ENCODE assay signal across 7 mouse cellular contexts in the genomic region with DNA sequence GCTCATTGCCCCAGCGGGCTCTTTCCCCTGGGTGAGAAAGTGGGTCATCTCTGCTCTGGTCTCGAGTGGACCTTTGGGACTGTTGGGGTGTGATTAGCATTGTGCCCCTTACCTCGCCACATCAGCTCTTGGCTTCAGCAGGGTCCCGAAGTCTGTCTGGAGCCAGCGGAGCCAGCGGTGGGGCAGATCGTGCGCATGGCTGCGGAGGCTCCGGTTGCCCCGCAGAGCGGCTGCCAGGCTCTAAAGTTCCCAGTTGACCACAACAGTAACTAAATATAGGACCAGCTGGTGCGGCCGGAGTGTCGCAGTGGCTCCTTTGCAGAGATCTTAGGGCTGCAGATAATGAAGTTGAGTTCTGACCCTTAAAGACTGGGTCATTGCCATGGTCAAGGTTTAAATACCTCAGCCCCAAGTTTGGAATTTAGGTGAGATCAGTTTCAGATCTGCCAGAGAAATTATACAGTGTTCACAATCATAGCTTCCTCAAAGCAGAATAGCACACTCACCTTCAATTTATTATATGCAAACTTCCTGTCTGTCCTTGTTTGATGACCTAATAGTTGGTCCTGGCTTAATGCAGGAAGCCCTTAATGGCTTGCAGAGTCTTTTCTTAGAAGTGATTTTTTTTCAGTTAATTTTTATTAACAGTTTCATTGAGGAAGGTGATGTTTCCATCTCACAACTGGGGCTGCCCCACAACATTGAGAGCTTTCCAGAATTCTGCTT. TPM values are rescaled to one million over a fixed set of nuclear protein-coding genes. Genes with fewer than 3 reads are reported as not detected.
DNase-seq lines count a peak whose midpoint lies in the region; ATAC-seq and TF ChIP-seq lines count a peak whose summit lies in the region.

No protein-coding gene starts in this region.

- H3K36me3 ChIP-seq in ES-E14 (ENCODE audit: control insufficient read depth, insufficient read depth, low read length, poor library complexity, severe bottlenecking) = no peaks in the 10 kb centered on the region
- H3K36me3 ChIP-seq in intestine, embryonic 15.5 days = no peaks in the 10 kb centered on the region
- H3K36me3 ChIP-seq in neural tube, embryonic 14.5 days (ENCODE audit: control insufficient read depth, insufficient read depth, low read length) = no peaks in the 10 kb centered on the region

- ATAC-seq in intestine, embryonic 15.5 days = no peak
- ATAC-seq in neural tube, embryonic 14.5 days (ENCODE audit: low read depth) = peak; percentile 6; the same call in 1 of the 2 replicates

- no peaks in the 10 kb centered on the region for H3K27me3 ChIP-seq in intestine, embryonic 15.5 days (replicated peaks)
- no peaks in the 10 kb centered on the region for H3K27me3 ChIP-seq in neural tube, embryonic 14.5 days (ENCODE audit: control insufficient read depth, insufficient read depth, low read length)

- no peaks in the 10 kb centered on the region for H3K9me3 ChIP-seq in ES-E14 (ENCODE audit: control insufficient read depth, insufficient read depth, low read depth, low read length)
- H3K9me3 ChIP-seq in intestine, embryonic 15.5 days = no peaks in the 10 kb centered on the region
- H3K9me3 ChIP-seq in neural tube, embryonic 14.5 days (ENCODE audit: control insufficient read depth, low read length) = no peaks in the 10 kb centered on the region

- peak overlapping the region; percentile 74 for H3K9ac ChIP-seq in ES-E14 (ENCODE audit: insufficient read depth, low read depth, low read length, poor library complexity, severe bottlenecking)
- H3K9ac ChIP-seq in intestine, embryonic 15.5 days = peak overlapping the region; percentile 66
- H3K9ac ChIP-seq in neural tube, embryonic 14.5 days (replicated peaks; ENCODE audit: low read depth, low read length) = peak overlapping the region; percentile 68

- DNase-seq in A20 (ENCODE audit: low read depth, low spot score) = peak; percentile 14
- no peak for DNase-seq in ES-E14 (ENCODE audit: low read depth, low spot score)
- peak; percentile 67 to 76 for DNase-seq in gastrocnemius, adult 8-10 months (ENCODE audit: low spot score in 2 of 2)
- DNase-seq in layer of hippocampus, adult 8-10 months (ENCODE audit: low spot score in 2 of 2) = no peak
- no peak for DNase-seq in thymus, postnatal 36 days

- H3K4me3 ChIP-seq in ES-E14 (ENCODE audit: insufficient read depth in 1 of 2, low read depth in 1 of 2, low read length in 2 of 2, poor library complexity in 1 of 2, severe bottlenecking in 1 of 2) = peak overlapping the region; percentile 77 to 94
- H3K4me3 ChIP-seq in intestine, embryonic 15.5 days (replicated peaks) = peak overlapping the region; percentile 80
- H3K4me3 ChIP-seq in neural tube, embryonic 14.5 days (ENCODE audit: low read depth, low read length) = peak overlapping the region; percentile 67

- 9% methylated on average over 15 of the region's 15 CpGs for WGBS in intestine, embryonic 15.5 days
- 3% methylated on average over 15 of the region's 15 CpGs for WGBS in neural tube, embryonic 14.5 days

- in situ Hi-C loops in ES-E14 (cut with MboI; ENCODE audit: low sequenced_read_pairs in 2 of 2, unreplicated experiment in 2 of 2) = no loop called here

- no peaks in the 10 kb centered on the region; a peak in 1 of 4 replicates for H3K4me1 ChIP-seq in ES-E14 (ENCODE audit: control insufficient read depth in 2 of 2, insufficient read depth in 2 of 2, low read length in 2 of 2, poor library complexity in 1 of 2)
- peaks cover 10% of the 10 kb centered on the region for H3K4me1 ChIP-seq in intestine, embryonic 15.5 days (replicated peaks)
- H3K4me1 ChIP-seq in neural tube, embryonic 14.5 days (ENCODE audit: control insufficient read depth, insufficient read depth, low read length) = no peaks in the 10 kb centered on the region

- no peak overlapping the region for H3K27ac ChIP-seq in ES-E14 (ENCODE audit: insufficient read depth, low read depth, low read length, poor library complexity, severe bottlenecking)
- H3K27ac ChIP-seq in intestine, embryonic 15.5 days = no peak overlapping the region
- H3K27ac ChIP-seq in neural tube, embryonic 14.5 days (ENCODE audit: low read depth, low read length) = no peak overlapping the region

- peak overlapping the region; percentile 96 for H3K4me2 ChIP-seq in intestine, embryonic 15.5 days (replicated peaks)
- peak overlapping the region; percentile 71 for H3K4me2 ChIP-seq in neural tube, embryonic 14.5 days (ENCODE audit: low read depth, low read length)

TF ChIP-seq in ES-E14, 5 proteins besides CTCF, POLR2A, EP300 and RAD21:
- TF ChIP-seq HCFC1 (IDR thresholded peaks at IDR 0.05; ENCODE audit: borderline replicate concordance, insufficient read depth, low read length) (no peak), CHD2 (IDR thresholded peaks at IDR 0.05; ENCODE audit: low read depth, low read length) (no peak), ZC3H11A (IDR thresholded peaks at IDR 0.05; ENCODE audit: borderline replicate concordance, low read depth, low read length) (no peak), ZNF384 (IDR thresholded peaks at IDR 0.05; ENCODE audit: low read depth, low read length) (no peak), MAFK (IDR thresholded peaks at IDR 0.05; ENCODE audit: insufficient read depth, low read depth, low read length) (no peak)

RNA-seq across cellular contexts. Expression of a gene that starts 1.0 kb away (rescaled TPM):
- total RNA-seq in ES-E14 (2012; rRNA removed) = 1.9 and 2.1 TPM in 2 replicates
- 100 to 1,000 TPM; 151 to 195 (median 168) TPM for total RNA-seq in gastrocnemius, adult 8-10 months (2022)
- polyA plus RNA-seq in intestine, embryonic 15.5 days (2015; fragmentation: Nextera tagmentation; extraction: Ambion mirVana) = 5.6 and 5.9 TPM in 2 replicates
- 14.8 and 15.4 TPM in 2 replicates for polyA plus RNA-seq in neural tube, embryonic 14.5 days (2014; fragmentation: Nextera tagmentation; extraction: Ambion mirVana)
- 10 to 100 TPM; 17.9 to 23.7 (median 22.3) TPM for total RNA-seq in layer of hippocampus, adult 8-10 months (2022)

RNA-seq across cellular contexts. Expression of a gene that starts 24.1 kb away (rescaled TPM):
- total RNA-seq in ES-E14 (2012; rRNA removed) = 27.0 and 32.3 TPM in 2 replicates
- total RNA-seq in gastrocnemius, adult 8-10 months (2022) = 100 to 1,000 TPM; 154 to 242 (median 183) TPM
- polyA plus RNA-seq in intestine, embryonic 15.5 days (2015; fragmentation: Nextera tagmentation; extraction: Ambion mirVana) = 74.4 and 80.6 TPM in 2 replicates
- polyA plus RNA-seq in neural tube, embryonic 14.5 days (2014; fragmentation: Nextera tagmentation; extraction: Ambion mirVana) = 33.7 and 40.0 TPM in 2 replicates
- 10 to 100 TPM; 43.0 to 55.3 (median 48.6) TPM for total RNA-seq in layer of hippocampus, adult 8-10 months (2022)

RNA-seq across cellular contexts. Expression of a gene that starts 58.8 kb away (rescaled TPM):
- total RNA-seq in ES-E14 (2012; rRNA removed) = 164 and 277 TPM in 2 replicates
- under 1 TPM in 3 of 4 experiments, not detected in 1; 0.12 to 0.24 (median 0.13) TPM for total RNA-seq in gastrocnemius, adult 8-10 months (2022)
- polyA plus RNA-seq in intestine, embryonic 15.5 days (2015; fragmentation: Nextera tagmentation; extraction: Ambion mirVana) = 0.09 and 0.20 TPM in 2 replicates
- 0.12 and 0.13 TPM in 2 replicates for polyA plus RNA-seq in neural tube, embryonic 14.5 days (2014; fragmentation: Nextera tagmentation; extraction: Ambion mirVana)
- total RNA-seq in layer of hippocampus, adult 8-10 months (2022) = under 1 TPM in 3 of 4 experiments, not detected in 1; 0.22 to 0.30 (median 0.25) TPM

Comparison
In these comparisons a context has a peak if more than half of its experiments do, and no peak if none do; other contexts are left out.
1. DNase-seq: peak in A20 (single experiment) and gastrocnemius, adult 8-10 months (2 of 2); none in ES-E14 (single experiment), layer of hippocampus, adult 8-10 months (0 of 2) and thymus, postnatal 36 days (0 of 2).
2. RNA of a gene that starts 1.0 kb away (total RNA-seq): 151 to 195 TPM in gastrocnemius, adult 8-10 months; 17.9 to 23.7 TPM in layer of hippocampus, adult 8-10 months and 1.9 to 2.1 TPM in ES-E14; every median in the first group is over 4 times any median in the second.
3. RNA of a gene that starts 58.8 kb away (total RNA-seq): 164 to 277 TPM in ES-E14; 0.22 to 0.30 TPM in layer of hippocampus, adult 8-10 months and 0.12 to 0.24 TPM in gastrocnemius, adult 8-10 months; every median in the first group is over 100 times any median in the second.
4. Peak in every context shown above with its lines, with median percentiles within 50 percentile points of each other: H3K4me3 ChIP-seq and H3K9ac ChIP-seq.